Mouse (Mus musculus) leukemia stem cell, adult 10-12 weeks (primary cell): ENCODE data around the gene Fam8a1. TPM values are rescaled to one million over a fixed set of nuclear protein-coding genes. Genes with fewer than 3 reads are reported as not detected.

Experiments
- polyA plus RNA-seq: library from polyadenylated mRNA; stranded (reverse); fragments of >175 nt; gene quantifications from 2 replicates; pipeline ENCODE4 v1.2.3, GENCODE M21; 2012; ENCODE audit warnings: low replicate concordance

Gene Fam8a1
- polyA plus RNA-seq: 8.2 and 10.1 TPM in 2 replicates

DNA sequence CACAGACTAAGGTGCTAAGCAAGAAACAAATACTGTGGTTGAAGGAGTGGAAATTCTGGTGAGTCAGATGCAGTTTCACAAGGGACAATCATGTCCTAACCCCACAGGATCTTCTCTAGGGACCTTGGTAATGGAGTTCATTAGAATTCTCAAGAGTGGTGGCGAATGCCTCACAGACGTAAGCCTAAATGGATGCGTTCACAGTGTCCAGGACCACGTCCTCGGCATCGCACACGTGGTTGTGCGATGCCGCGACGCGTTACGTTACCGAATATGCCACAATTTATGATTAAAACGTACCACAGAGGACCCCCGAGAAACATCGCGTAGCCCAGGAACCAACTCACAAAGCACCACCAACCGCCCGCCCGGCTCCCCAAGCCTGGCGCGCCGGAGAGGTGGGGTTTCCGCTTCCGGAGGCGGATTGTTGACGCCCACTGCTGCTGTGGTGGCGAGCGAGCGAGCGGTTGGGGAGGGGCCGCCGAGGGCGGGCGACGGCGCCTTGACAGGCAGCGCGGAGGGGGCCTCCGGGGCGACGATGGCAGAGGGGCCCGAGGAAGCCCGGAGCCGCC is at the start of gene Fam8a1:
TSS of gene Fam8a1 (plus strand) at position 475 of the 572 bp plus-strand sequence.

Other genes starting within 250 kb of the Fam8a1 start
- 3.0 and 11.7 TPM in 2 replicates for gene Cap2, start 167.7 kb upstream of the Fam8a1 start, polyA plus RNA-seq
- gene Nup153, start 58.4 kb downstream of the Fam8a1 start, polyA plus RNA-seq: 16.0 and 27.6 TPM in 2 replicates